Mouse (Mus musculus) monocyte, adult 2 months (primary cell): Measurements from ENCODE around the gene Fstl5.

Experiments used
- DNase-seq, 2 experiments: peaks; one replicate each; pipeline ENCODE4 v3.0.0; 2022; ENCODE audit warnings: low spot score in 2 of 2, low read depth in 1 of 2

Gene Fstl5

GRCm38 (mm10) chr3:76074060-76074707 is at the start of gene Fstl5:
Gene Fstl5, plus strand, starts transcription at chr3:76074270.
- no peak for DNase-seq

- no peak for DNase-seq
Measured at GRCm38 (mm10) chr3:76025523-76025922, 48.5 kb upstream of the Fstl5 start.

GRCm38 (mm10) chr3:76051124-76051523 is 22.9 kb upstream of the Fstl5 start:
- no peak for DNase-seq

GRCm38 (mm10) chr3:76061996-76062395 is 12.1 kb upstream of the Fstl5 start:
- DNase-seq: no peak

- DNase-seq: no peak
Measured at GRCm38 (mm10) chr3:76067920-76068319, 6.2 kb upstream of the Fstl5 start.

- no peak for DNase-seq
Measured at GRCm38 (mm10) chr3:76072826-76073225, 1.2 kb upstream of the Fstl5 start.

- no peak for DNase-seq
Measured at GRCm38 (mm10) chr3:76140445-76140844, 66.4 kb downstream of the Fstl5 start.

- no peak for DNase-seq
Measured at GRCm38 (mm10) chr3:76147846-76148245, 73.8 kb downstream of the Fstl5 start.

- DNase-seq: no peak
Measured at GRCm38 (mm10) chr3:76238834-76239233, 164.8 kb downstream of the Fstl5 start.

GRCm38 (mm10) chr3:76251385-76251784 is 177.3 kb downstream of the Fstl5 start:
- DNase-seq: no peak

GRCm38 (mm10) chr3:76292993-76293392 is 218.9 kb downstream of the Fstl5 start:
- no peak for DNase-seq

- no peak for DNase-seq
Measured at GRCm38 (mm10) chr3:76294394-76294793, 220.3 kb downstream of the Fstl5 start.

- no peak for DNase-seq
Measured at GRCm38 (mm10) chr3:76301026-76301773, 227.1 kb downstream of the Fstl5 start.

- no peak for DNase-seq
Measured at GRCm38 (mm10) chr3:76316991-76317390, 242.9 kb downstream of the Fstl5 start.

- no peak for DNase-seq
Measured at GRCm38 (mm10) chr3:76319531-76319930, 245.5 kb downstream of the Fstl5 start.

- no peak for DNase-seq
Measured at GRCm38 (mm10) chr3:76322431-76322830, 248.4 kb downstream of the Fstl5 start.

GRCm38 (mm10) chr3:76336922-76337321 is 262.9 kb downstream of the Fstl5 start:
- no peak for DNase-seq

- DNase-seq: no peak
Measured at GRCm38 (mm10) chr3:76367000-76367399, 292.9 kb downstream of the Fstl5 start.

- no peak for DNase-seq
Measured at GRCm38 (mm10) chr3:76369910-76370309, 295.8 kb downstream of the Fstl5 start.

GRCm38 (mm10) chr3:76428775-76429372 is 354.8 kb downstream of the Fstl5 start:
- no peak for DNase-seq

GRCm38 (mm10) chr3:76467229-76467874 is 393.3 kb downstream of the Fstl5 start:
- no peak for DNase-seq

- DNase-seq: no peak
Measured at GRCm38 (mm10) chr3:76468147-76468546, 394.1 kb downstream of the Fstl5 start.
